Mouse (Mus musculus): ENCODE measurements around the gene Ift20.

DNA sequence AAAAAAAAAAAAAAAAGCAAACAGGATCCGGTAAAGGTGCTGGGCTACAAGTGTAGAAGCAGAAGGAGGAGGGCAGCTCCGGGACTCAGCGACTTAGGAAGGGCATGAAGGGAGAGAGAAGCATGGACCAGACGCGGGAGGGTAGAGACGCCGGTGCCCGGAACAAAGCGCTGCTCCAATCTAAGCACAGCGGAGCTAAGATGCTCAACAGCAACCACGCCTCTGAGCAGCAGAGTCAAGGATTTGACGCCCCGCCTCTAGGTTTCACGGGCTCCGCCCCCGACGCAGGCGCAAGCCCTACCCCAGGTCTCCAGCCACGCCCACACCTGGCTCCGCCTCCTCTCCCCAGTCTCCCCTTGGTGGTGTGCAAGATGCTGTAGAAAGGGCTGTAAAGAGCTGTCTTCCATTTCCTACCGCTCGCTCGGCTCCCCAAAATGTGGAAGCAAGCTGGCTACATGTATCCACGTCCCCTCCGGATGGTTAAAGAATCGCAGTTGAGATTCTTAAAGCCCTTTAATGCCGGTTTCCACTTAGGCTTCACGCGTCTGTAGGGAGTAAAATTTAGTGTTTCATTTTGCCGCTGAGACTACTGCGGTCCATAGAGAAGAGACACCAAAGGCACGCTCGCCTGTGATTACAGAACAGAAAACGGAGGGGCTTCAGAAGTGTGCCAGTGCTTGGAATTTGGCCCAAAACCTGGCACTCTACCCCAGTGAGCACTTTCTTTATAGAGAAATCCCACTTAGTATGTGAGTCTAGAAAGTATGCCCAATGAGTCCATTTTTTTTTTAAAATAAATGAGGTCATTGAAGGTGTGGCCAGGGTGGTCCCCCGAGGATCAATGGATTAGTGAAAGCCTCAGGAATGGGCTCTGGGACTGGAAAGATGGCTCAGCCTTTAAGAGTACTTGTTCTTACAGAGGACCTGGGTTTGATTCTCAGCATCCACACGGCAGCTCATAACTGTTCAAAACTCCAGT is 38.3 kb upstream of the Ift20 start, which contains the start of gene Sarm1:
- TF ChIP-seq GATA1 (IDR thresholded peaks at IDR 0.05; ENCODE audit: low read length) (no peak), TAL1 (IDR thresholded peaks at IDR 0.05; ENCODE audit: low read length) (no peak)

Measured in erythroblast, embryonic 14.5 days (primary cell).